Mouse (Mus musculus): Measurements from ENCODE around the gene Nol12. TPM values are rescaled to one million over a fixed set of nuclear protein-coding genes. Genes with fewer than 3 reads are reported as not detected.

Nol12 gene
- polyA plus RNA-seq, 1 experiment from 2014 or later: 42.3 TPM

- 67% methylated on average over 12 of the region's 12 CpGs for WGBS
- Histone ChIP-seq H3K4me3 (replicated peaks) (no peak overlapping the region), H3K27me3 (replicated peaks) (no peaks in the 10 kb centered on the region), H3K4me2 (replicated peaks) (no peak overlapping the region), H3K9me3 (no peaks in the 10 kb centered on the region), H3K4me1 (replicated peaks) (peaks cover 18% of the 10 kb centered on the region), H3K36me3 (0 out of 2 replicates have a peak, but pooled peaks cover 10% of the 10 kb centered on the region), H3K27ac (no peak overlapping the region), H3K9ac (no peak overlapping the region)
- no peak for ATAC-seq
Measured at GRCm38 (mm10) chr15:78919914-78920313, 14.8 kb upstream of the Nol12 start.

DNA sequence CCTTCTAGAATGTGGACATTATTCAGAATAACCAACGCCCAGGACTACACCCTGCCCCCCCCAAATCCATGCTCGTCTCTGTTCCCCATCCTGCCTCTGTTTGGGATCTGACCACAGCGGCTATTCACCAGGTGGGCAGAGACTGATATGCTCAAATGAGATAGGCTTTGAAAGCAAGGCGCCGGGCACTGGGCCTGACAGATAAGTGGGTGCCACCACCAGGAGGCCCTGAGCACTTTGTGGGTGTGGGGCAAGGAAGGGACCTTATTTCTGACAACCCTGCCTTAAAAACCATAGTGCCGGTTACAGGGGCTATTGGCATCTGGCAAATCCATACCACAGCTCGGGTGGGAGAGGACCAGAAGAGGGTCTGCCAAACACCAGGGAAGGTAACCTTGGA, 12.0 kb upstream of the Nol12 start:
- no peak overlapping the region for H3K4me3 ChIP-seq (replicated peaks)
- 85% methylated on average over 7 of the region's 7 CpGs for WGBS
- no peak for ATAC-seq
- H3K27me3 ChIP-seq (replicated peaks): no peaks in the 10 kb centered on the region
- no peak overlapping the region for H3K27ac ChIP-seq
- H3K4me2 ChIP-seq (replicated peaks): no peak overlapping the region
- H3K36me3 ChIP-seq: 0 out of 2 replicates have a peak, but pooled peaks cover 9% of the 10 kb centered on the region
- H3K4me1 ChIP-seq (replicated peaks): peaks cover 28% of the 10 kb centered on the region
- H3K9me3 ChIP-seq: no peaks in the 10 kb centered on the region
- H3K9ac ChIP-seq: no peak overlapping the region

- no peak overlapping the region for H3K27ac ChIP-seq
- H3K4me3 ChIP-seq (replicated peaks): no peak overlapping the region
- H3K36me3 ChIP-seq: 0 out of 2 replicates have a peak, but pooled peaks cover 5% of the 10 kb centered on the region
- ATAC-seq: no peak
- H3K9ac ChIP-seq: no peak overlapping the region
- H3K9me3 ChIP-seq: no peaks in the 10 kb centered on the region
- H3K4me2 ChIP-seq (replicated peaks): no peak overlapping the region
- H3K4me1 ChIP-seq (replicated peaks): peaks cover 33% of the 10 kb centered on the region
- H3K27me3 ChIP-seq (replicated peaks): no peaks in the 10 kb centered on the region
- WGBS: 60% methylated on average over 6 of the region's 6 CpGs
Measured at GRCm38 (mm10) chr15:78923585-78923984, 11.1 kb upstream of the Nol12 start.

DNA sequence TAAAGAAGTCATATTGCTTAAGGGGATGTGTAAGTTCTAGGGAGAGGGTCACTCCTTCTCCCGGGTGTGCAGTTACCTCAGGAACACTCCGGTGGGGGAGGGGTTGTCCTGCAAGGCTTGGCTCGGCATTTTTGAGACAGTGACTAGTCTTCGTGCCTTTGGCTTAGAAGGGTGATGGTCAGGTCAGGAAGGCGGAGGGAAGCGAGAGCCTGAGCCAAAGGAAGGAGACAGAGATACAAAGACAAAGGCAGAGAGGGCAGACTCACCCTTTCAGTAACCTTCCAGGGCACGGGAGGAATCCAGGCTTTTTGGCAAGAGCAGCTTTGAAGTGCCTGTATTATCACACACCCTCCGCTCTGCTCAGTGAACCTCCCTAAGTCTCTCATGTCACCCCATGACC, 9.6 kb upstream of the Nol12 start:
- no peak overlapping the region for H3K4me2 ChIP-seq (replicated peaks)

DNA sequence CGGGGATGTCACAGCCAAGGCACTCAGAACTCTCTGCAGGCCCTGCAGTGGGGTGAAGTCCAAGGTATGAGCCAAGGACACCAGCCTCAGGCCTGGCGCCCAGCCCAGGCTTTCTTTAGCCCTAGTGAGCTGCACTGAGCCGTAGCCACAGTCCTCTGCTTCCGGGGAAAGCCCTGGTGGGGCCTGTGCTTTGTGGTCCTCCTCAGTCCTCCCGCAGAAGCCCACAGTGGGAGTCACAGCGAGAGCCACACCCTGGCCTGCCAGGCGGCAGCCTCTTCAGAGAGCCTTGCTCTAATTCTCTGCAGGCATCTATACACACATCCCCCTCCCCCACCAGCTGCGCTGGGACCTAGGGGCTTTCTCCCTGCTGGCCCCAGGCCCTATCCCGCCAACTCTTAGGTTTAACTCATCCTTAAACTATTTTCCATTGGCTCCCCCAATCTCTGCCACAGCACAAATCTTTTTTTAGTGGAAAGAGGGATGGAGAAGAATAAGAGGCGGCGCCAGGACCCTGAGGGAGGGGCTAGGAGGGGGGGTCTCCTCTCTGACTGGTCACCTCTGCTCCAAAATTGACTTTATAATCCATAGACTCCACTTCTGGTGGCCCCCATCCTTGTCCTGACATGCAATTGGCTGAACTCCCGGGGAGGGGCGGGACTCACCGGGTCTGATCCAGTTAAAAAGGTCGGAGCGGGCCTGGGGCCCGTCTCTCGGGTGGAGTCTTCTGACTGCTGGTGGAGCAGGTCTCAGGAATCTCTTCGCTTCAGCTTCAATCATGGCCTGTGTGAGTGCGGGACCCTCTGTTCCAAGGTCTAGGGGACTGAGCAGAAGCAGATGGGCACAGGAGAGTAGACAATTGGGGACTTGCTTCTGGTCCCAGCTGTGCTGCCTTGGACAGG, 8.5 kb upstream of the Nol12 start, which contains the start of gene Lgals1:
Gene Lgals1 (plus strand): TSS at position 705 of the 899 bp plus-strand sequence.
- Histone ChIP-seq H3K4me3 (replicated peaks) (peak within 1 kb of the TSS; percentile 45), H3K9me3 (no peaks in the 10 kb centered on the region), H3K4me1 (replicated peaks) (peaks cover 37% of the 10 kb centered on the region), H3K9ac (peak within 1 kb of the TSS; percentile 49), H3K27ac (peak within 1 kb of the TSS; percentile 95), H3K4me2 (replicated peaks) (peak within 1 kb of the TSS; percentile 78), H3K27me3 (replicated peaks) (no peaks in the 10 kb centered on the region), H3K36me3 (0 out of 2 replicates have a peak, but pooled peaks cover 3% of the 10 kb centered on the region)
- 5% methylated on average over 20 of the region's 20 CpGs for WGBS
- ATAC-seq: peak; percentile 81

More for the DNA sequence above, 9.6 kb upstream of the Nol12 start:
- WGBS: 35% methylated on average over 8 of the region's 8 CpGs
- no peaks in the 10 kb centered on the region for H3K27me3 ChIP-seq (replicated peaks)
- no peaks in the 10 kb centered on the region for H3K9me3 ChIP-seq
- ATAC-seq: no peak
- peaks cover 34% of the 10 kb centered on the region for H3K4me1 ChIP-seq (replicated peaks)
- peak overlapping the region; percentile 12; the same call in 1 of the 2 replicates for H3K9ac ChIP-seq
- no peak overlapping the region for H3K4me3 ChIP-seq (replicated peaks)
- H3K27ac ChIP-seq: peak overlapping the region; percentile 95
- H3K36me3 ChIP-seq: 0 out of 2 replicates have a peak, but pooled peaks cover 3% of the 10 kb centered on the region

GRCm38 (mm10) chr15:78927021-78927787, 7.5 kb upstream of the Nol12 start:
- ATAC-seq: no peak
- 0 out of 2 replicates have a peak, but pooled peaks cover 3% of the 10 kb centered on the region for H3K36me3 ChIP-seq
- H3K4me3 ChIP-seq (replicated peaks): peak overlapping the region; percentile 45
- no peaks in the 10 kb centered on the region for H3K27me3 ChIP-seq (replicated peaks)
- peak overlapping the region; percentile 95 for H3K27ac ChIP-seq
- no peaks in the 10 kb centered on the region for H3K9me3 ChIP-seq
- peak overlapping the region; percentile 49 for H3K9ac ChIP-seq
- peak overlapping the region; percentile 78 for H3K4me2 ChIP-seq (replicated peaks)
- H3K4me1 ChIP-seq (replicated peaks): peaks cover 41% of the 10 kb centered on the region
- 24% methylated on average over 15 of the region's 15 CpGs for WGBS

GRCm38 (mm10) chr15:78927788-78928457, 6.8 kb upstream of the Nol12 start:
- ATAC-seq: peak; percentile 63
- H3K4me1 ChIP-seq (replicated peaks): peaks cover 41% of the 10 kb centered on the region
- 0 out of 2 replicates have a peak, but pooled peaks cover 3% of the 10 kb centered on the region for H3K36me3 ChIP-seq
- under 1% methylated on average over 30 of the region's 35 CpGs for WGBS
- no peaks in the 10 kb centered on the region for H3K27me3 ChIP-seq (replicated peaks)
- H3K4me3 ChIP-seq (replicated peaks): peak overlapping the region; percentile 45
- H3K4me2 ChIP-seq (replicated peaks): peak overlapping the region; percentile 78
- H3K9me3 ChIP-seq: no peaks in the 10 kb centered on the region
- H3K27ac ChIP-seq: peak overlapping the region; percentile 95
- H3K9ac ChIP-seq: peak overlapping the region; percentile 49

GRCm38 (mm10) chr15:78928539-78928938, 6.2 kb upstream of the Nol12 start:
- 45% methylated on average over 8 of the region's 8 CpGs for WGBS
- peak overlapping the region; percentile 14; the same call in 1 of the 2 replicates for H3K9ac ChIP-seq
- peaks cover 41% of the 10 kb centered on the region for H3K4me1 ChIP-seq (replicated peaks)
- ATAC-seq: no peak
- H3K27me3 ChIP-seq (replicated peaks): no peaks in the 10 kb centered on the region
- H3K4me2 ChIP-seq (replicated peaks): peak overlapping the region; percentile 78
- peak overlapping the region; percentile 45 for H3K4me3 ChIP-seq (replicated peaks)
- no peaks in the 10 kb centered on the region for H3K9me3 ChIP-seq
- H3K36me3 ChIP-seq: 0 out of 2 replicates have a peak, but pooled peaks cover 3% of the 10 kb centered on the region
- peak overlapping the region; percentile 95; the same call in 1 of the 2 replicates for H3K27ac ChIP-seq

DNA sequence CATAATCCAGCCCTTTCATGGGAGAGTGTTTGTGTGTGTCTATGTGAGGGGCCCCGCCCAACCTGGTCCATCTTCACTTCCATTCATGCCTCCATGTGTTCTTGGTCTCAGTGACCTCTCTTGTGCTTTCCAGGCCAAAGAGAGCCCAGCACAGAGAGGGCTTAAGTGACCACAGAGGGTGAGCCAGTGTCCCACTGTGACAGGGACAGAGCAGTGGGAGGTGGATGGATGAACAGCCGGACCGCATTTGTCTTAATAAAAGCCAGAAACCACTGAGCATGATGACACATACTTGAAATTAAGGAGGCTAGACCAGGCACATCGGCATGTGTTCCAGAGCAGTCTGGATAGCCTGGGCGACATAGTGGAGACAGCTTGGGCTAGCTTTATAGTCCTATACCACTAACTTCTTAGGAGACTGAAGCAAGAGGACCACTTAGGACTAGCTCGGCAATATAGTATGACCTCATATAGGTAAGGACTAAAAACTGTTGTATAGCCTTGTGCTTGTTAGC, 4.5 kb upstream of the Nol12 start:
- no peaks in the 10 kb centered on the region for H3K9me3 ChIP-seq
- peaks cover 37% of the 10 kb centered on the region for H3K4me1 ChIP-seq (replicated peaks)
- no peak overlapping the region for H3K4me2 ChIP-seq (replicated peaks)
- H3K36me3 ChIP-seq: 0 out of 2 replicates have a peak, but pooled peaks cover 3% of the 10 kb centered on the region
- H3K27ac ChIP-seq: no peak overlapping the region
- 89% methylated on average over 6 of the region's 6 CpGs for WGBS
- H3K9ac ChIP-seq: no peak overlapping the region
- no peak overlapping the region for H3K4me3 ChIP-seq (replicated peaks)
- H3K27me3 ChIP-seq (replicated peaks): no peaks in the 10 kb centered on the region
- no peak for ATAC-seq

DNA sequence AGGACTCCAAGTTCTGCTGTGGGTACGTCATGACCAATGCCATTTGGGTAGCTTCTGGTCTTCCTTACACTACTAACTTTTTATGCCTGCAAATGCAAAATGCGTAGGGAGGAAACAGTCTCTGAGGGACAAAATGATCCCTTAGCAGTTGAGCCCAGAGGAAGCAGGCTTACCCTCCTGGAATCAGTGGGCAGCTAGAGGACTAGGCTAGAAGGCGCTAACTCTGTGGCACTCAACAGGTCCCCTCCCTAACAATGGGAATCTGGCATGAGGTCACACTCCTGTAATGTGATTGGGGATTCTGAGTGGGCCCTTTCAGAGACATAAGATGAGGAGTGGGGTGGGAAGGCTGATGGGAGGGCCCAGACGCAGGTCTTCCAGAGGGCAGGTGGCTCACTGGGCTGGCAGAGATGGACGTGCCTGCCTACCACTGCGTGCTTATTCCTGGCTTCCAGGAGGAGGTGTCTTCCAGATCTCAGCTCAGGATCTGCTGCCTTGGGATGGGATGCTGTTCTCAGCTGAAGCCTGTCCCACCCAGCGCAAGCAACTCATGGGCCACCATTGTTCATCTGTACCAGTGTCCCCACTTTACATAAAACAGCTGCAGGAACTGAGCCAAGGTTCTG, 3.8 kb upstream of the Nol12 start:
- H3K4me3 ChIP-seq (replicated peaks): no peak overlapping the region
- no peaks in the 10 kb centered on the region for H3K9me3 ChIP-seq
- H3K9ac ChIP-seq: no peak overlapping the region
- 86% methylated on average over 7 of the region's 7 CpGs for WGBS
- H3K4me2 ChIP-seq (replicated peaks): no peak overlapping the region
- H3K27me3 ChIP-seq (replicated peaks): no peaks in the 10 kb centered on the region
- 0 out of 2 replicates have a peak, but pooled peaks cover 3% of the 10 kb centered on the region for H3K36me3 ChIP-seq
- no peak for ATAC-seq
- H3K4me1 ChIP-seq (replicated peaks): peaks cover 36% of the 10 kb centered on the region
- H3K27ac ChIP-seq: no peak overlapping the region; the same call in 1 of the 2 replicates

- Histone ChIP-seq H3K4me1 (replicated peaks) (peaks cover 31% of the 10 kb centered on the region), H3K27me3 (replicated peaks) (no peaks in the 10 kb centered on the region), H3K36me3 (0 out of 2 replicates have a peak, but pooled peaks cover 3% of the 10 kb centered on the region), H3K9ac (no peak overlapping the region), H3K9me3 (no peaks in the 10 kb centered on the region), H3K4me2 (replicated peaks) (no peak overlapping the region), H3K27ac (no peak overlapping the region), H3K4me3 (replicated peaks) (no peak overlapping the region)
- ATAC-seq: no peak
- 23% methylated on average over 3 of the region's 3 CpGs for WGBS
Measured at GRCm38 (mm10) chr15:78931577-78931976, 3.2 kb upstream of the Nol12 start.
